Mouse (Mus musculus) intestine, embryonic 15.5 days (tissue): ENCODE measurements at regions not wholly inside any gene's neighbourhood (a gene's known extent, or its start where the extent isn't known, plus 50 kb on each side); places are given as distances from the start of the nearest gene placed in this dataset.

ENCODE experiments used
- ATAC-seq: fragments of 200-750 bp; cut with Nextera tagmentation; 2 replicates; pipeline ENCODE4 v1.8.0; 2017; ENCODE audit warnings: moderate TSS enrichment, moderate library complexity
- H3K27ac ChIP-seq: fragments of 300-500 bp; sonication (generic); 2 replicates; pipeline ENCODE4 v1.5.1; 2015; ENCODE audit warnings: mild to moderate bottlenecking, inconsistent platforms
- H3K27me3 ChIP-seq: fragments of 300-500 bp; sonication (generic); replicated peaks from 2 replicates; pipeline ENCODE4 v1.6.1; 2015; ENCODE audit warnings: inconsistent platforms
- H3K36me3 ChIP-seq: fragments of 300-500 bp; sonication (generic); 2 replicates; pipeline ENCODE4 v1.6.1; 2015; ENCODE audit warnings: inconsistent platforms
- H3K4me1 ChIP-seq: fragments of 300-500 bp; sonication (generic); replicated peaks from 2 replicates; pipeline ENCODE4 v1.6.1; 2015; ENCODE audit warnings: inconsistent platforms
- H3K4me2 ChIP-seq: fragments of 300-500 bp; sonication (generic); replicated peaks from 2 replicates; pipeline ENCODE4 v1.6.1; 2015; ENCODE audit warnings: mild to moderate bottlenecking, inconsistent platforms
- H3K4me3 ChIP-seq: fragments of 300-500 bp; sonication (generic); replicated peaks from 2 replicates; pipeline ENCODE4 v1.5.1; 2015; ENCODE audit warnings: inconsistent platforms
- H3K9ac ChIP-seq: fragments of 300-500 bp; sonication (generic); 2 replicates; pipeline ENCODE4 v1.6.1; 2015; ENCODE audit warnings: inconsistent platforms
- H3K9me3 ChIP-seq: fragments of 300-500 bp; sonication (generic); 2 replicates; pipeline ENCODE4 v1.6.1; 2016; ENCODE audit warnings: inconsistent platforms
- WGBS: fragments of 180-500 bp; shearing (Covaris S2); methylation state at CpG from one replicate; pipeline ENCODE4 v1.1.7; 2015; 5-methylcytosine and 5-hydroxymethylcytosine counted together

- no peak for ATAC-seq
- Histone ChIP-seq H3K9ac (no peak overlapping the region), H3K36me3 (no peaks in the 10 kb centered on the region), H3K4me1 (no peaks in the 10 kb centered on the region), H3K27me3 (no peaks in the 10 kb centered on the region), H3K9me3 (no peaks in the 10 kb centered on the region), H3K4me3 (no peak overlapping the region), H3K27ac (no peak overlapping the region), H3K4me2 (no peak overlapping the region)
- WGBS: 88% methylated on average over 8 of the region's 8 CpGs
Measured at GRCm38 (mm10) chr3:52444420-52445119, 176.4 kb downstream of the Foxo1 start.

- Histone ChIP-seq H3K9ac (no peak overlapping the region), H3K27me3 (no peaks in the 10 kb centered on the region), H3K4me3 (no peak overlapping the region), H3K9me3 (no peaks in the 10 kb centered on the region), H3K36me3 (no peaks in the 10 kb centered on the region), H3K4me1 (no peaks in the 10 kb centered on the region), H3K27ac (0 out of 2 replicates have a peak overlapping the region, but pooled peaks have one; percentile 5), H3K4me2 (no peak overlapping the region)
- 61% methylated on average over 3 of the region's 3 CpGs for WGBS
- ATAC-seq: no peak
Measured at GRCm38 (mm10) chr3:52443856-52444255, 175.7 kb downstream of the Foxo1 start.

- Histone ChIP-seq H3K4me2 (no peak overlapping the region), H3K4me3 (no peak overlapping the region), H3K36me3 (no peaks in the 10 kb centered on the region), H3K9me3 (no peaks in the 10 kb centered on the region), H3K27ac (no peak overlapping the region), H3K4me1 (no peaks in the 10 kb centered on the region), H3K27me3 (no peaks in the 10 kb centered on the region), H3K9ac (no peak overlapping the region)
- WGBS: 60% methylated on average over 8 of the region's 8 CpGs
- ATAC-seq: no peak
Measured at GRCm38 (mm10) chr3:52429014-52429589, 161.0 kb downstream of the Foxo1 start.

GRCm38 (mm10) chr3:52422826-52423225, 154.7 kb downstream of the Foxo1 start:
- no peak overlapping the region for H3K9ac ChIP-seq
- no peaks in the 10 kb centered on the region for H3K36me3 ChIP-seq
- no peak overlapping the region for H3K4me3 ChIP-seq
- 86% methylated on average over 1 of the region's 1 CpGs for WGBS
- H3K4me1 ChIP-seq: 0 out of 2 replicates have a peak, but pooled peaks cover 1% of the 10 kb centered on the region
- H3K27ac ChIP-seq: no peak overlapping the region
- no peak for ATAC-seq
- H3K4me2 ChIP-seq: no peak overlapping the region
- H3K9me3 ChIP-seq: no peaks in the 10 kb centered on the region; the same call in 1 of the 2 replicates
- H3K27me3 ChIP-seq: no peaks in the 10 kb centered on the region

- Histone ChIP-seq H3K4me2 (no peak overlapping the region), H3K4me1 (peaks cover 24% of the 10 kb centered on the region), H3K9ac (no peak overlapping the region), H3K27me3 (no peaks in the 10 kb centered on the region), H3K4me3 (no peak overlapping the region), H3K9me3 (no peaks in the 10 kb centered on the region), H3K36me3 (no peaks in the 10 kb centered on the region), H3K27ac (no peak overlapping the region)
- ATAC-seq: no peak
- WGBS: 50% methylated on average over 6 of the region's 6 CpGs
Measured at GRCm38 (mm10) chr3:52416261-52416660, 148.1 kb downstream of the Foxo1 start.

GRCm38 (mm10) chr3:52415361-52415760, 147.2 kb downstream of the Foxo1 start:
- Histone ChIP-seq H3K4me2 (no peak overlapping the region), H3K9ac (no peak overlapping the region), H3K27me3 (no peaks in the 10 kb centered on the region), H3K4me3 (no peak overlapping the region), H3K36me3 (no peaks in the 10 kb centered on the region), H3K27ac (no peak overlapping the region), H3K4me1 (peaks cover 24% of the 10 kb centered on the region), H3K9me3 (no peaks in the 10 kb centered on the region)
- 32% methylated on average over 6 of the region's 6 CpGs for WGBS
- no peak for ATAC-seq

- Histone ChIP-seq H3K4me2 (no peak overlapping the region), H3K27me3 (no peaks in the 10 kb centered on the region), H3K36me3 (no peaks in the 10 kb centered on the region), H3K27ac (no peak overlapping the region), H3K4me3 (no peak overlapping the region), H3K9me3 (no peaks in the 10 kb centered on the region), H3K9ac (no peak overlapping the region), H3K4me1 (peaks cover 24% of the 10 kb centered on the region)
- 29% methylated on average over 6 of the region's 6 CpGs for WGBS
- 0 out of 2 replicates have a peak, but pooled peaks have one; percentile 12 for ATAC-seq
Measured at GRCm38 (mm10) chr3:52414017-52414416, 145.9 kb downstream of the Foxo1 start.

GRCm38 (mm10) chr3:52413187-52413746, 145.1 kb downstream of the Foxo1 start:
- Histone ChIP-seq H3K27ac (peak overlapping the region; percentile 38), H3K4me2 (peak overlapping the region; percentile 33), H3K4me3 (no peak overlapping the region), H3K9ac (no peak overlapping the region), H3K36me3 (no peaks in the 10 kb centered on the region), H3K4me1 (peaks cover 24% of the 10 kb centered on the region), H3K9me3 (no peaks in the 10 kb centered on the region), H3K27me3 (no peaks in the 10 kb centered on the region)
- 18% methylated on average over 10 of the region's 10 CpGs for WGBS
- ATAC-seq: peak; percentile 86

- no peaks in the 10 kb centered on the region for H3K9me3 ChIP-seq
- ATAC-seq: no peak
- H3K27me3 ChIP-seq: no peaks in the 10 kb centered on the region
- 82% methylated on average over 5 of the region's 5 CpGs for WGBS
- no peak overlapping the region for H3K27ac ChIP-seq
- no peaks in the 10 kb centered on the region for H3K36me3 ChIP-seq
- peaks cover 22% of the 10 kb centered on the region for H3K4me1 ChIP-seq
- no peak overlapping the region for H3K4me3 ChIP-seq
- no peak overlapping the region for H3K9ac ChIP-seq
- H3K4me2 ChIP-seq: no peak overlapping the region
Measured at GRCm38 (mm10) chr3:52411356-52411755, 143.2 kb downstream of the Foxo1 start.

- no peaks in the 10 kb centered on the region for H3K27me3 ChIP-seq
- H3K4me2 ChIP-seq: no peak overlapping the region
- no peak for ATAC-seq
- H3K27ac ChIP-seq: no peak overlapping the region
- no peaks in the 10 kb centered on the region for H3K36me3 ChIP-seq
- H3K9ac ChIP-seq: no peak overlapping the region
- peaks cover 15% of the 10 kb centered on the region; the same call in 1 of the 2 replicates for H3K4me1 ChIP-seq
- no peaks in the 10 kb centered on the region for H3K9me3 ChIP-seq
- H3K4me3 ChIP-seq: no peak overlapping the region
- WGBS: 44% methylated on average over 7 of the region's 7 CpGs
Measured at GRCm38 (mm10) chr3:52409465-52409864, 141.3 kb downstream of the Foxo1 start.

GRCm38 (mm10) chr3:52406778-52407318, 138.7 kb downstream of the Foxo1 start:
- 74% methylated on average over 5 of the region's 5 CpGs for WGBS
- H3K27me3 ChIP-seq: no peaks in the 10 kb centered on the region

GRCm38 (mm10) chr3:52404636-52405035, 136.5 kb downstream of the Foxo1 start:
- Histone ChIP-seq H3K9me3 (no peaks in the 10 kb centered on the region), H3K4me2 (no peak overlapping the region), H3K27ac (no peak overlapping the region), H3K4me3 (no peak overlapping the region), H3K27me3 (no peaks in the 10 kb centered on the region), H3K4me1 (peaks cover 12% of the 10 kb centered on the region), H3K9ac (no peak overlapping the region), H3K36me3 (no peaks in the 10 kb centered on the region)
- 25% methylated on average over 4 of the region's 4 CpGs for WGBS
- ATAC-seq: no peak; the same call in 1 of the 2 replicates

More at GRCm38 (mm10) chr3:52406778-52407318, 138.7 kb downstream of the Foxo1 start:
- Histone ChIP-seq H3K4me3 (no peak overlapping the region), H3K36me3 (no peaks in the 10 kb centered on the region), H3K4me1 (no peaks in the 10 kb centered on the region), H3K9ac (no peak overlapping the region), H3K9me3 (no peaks in the 10 kb centered on the region), H3K27ac (no peak overlapping the region), H3K4me2 (no peak overlapping the region)
- no peak for ATAC-seq
